Mouse (Mus musculus) spleen, adult 2 months (tissue): ENCODE results near the gene Cd164l2.

Source experiments
- CTCF ChIP-seq: fragments of 200-500 bp; IDR thresholded peaks from 2 replicates; pipeline ENCODE4 v1.5.1; 2011; ENCODE audit warnings: mild to moderate bottlenecking, inconsistent platforms; ENCODE audit not compliant: insufficient read depth, insufficient read length, insufficient replicate concordance; ENCODE audit errors: extremely low read depth
- POLR2A ChIP-seq: fragments of 200-500 bp; IDR thresholded peaks from 2 replicates; pipeline ENCODE4 v1.6.1; 2011; ENCODE audit warnings: low read depth, low read length, inconsistent platforms

DNA sequence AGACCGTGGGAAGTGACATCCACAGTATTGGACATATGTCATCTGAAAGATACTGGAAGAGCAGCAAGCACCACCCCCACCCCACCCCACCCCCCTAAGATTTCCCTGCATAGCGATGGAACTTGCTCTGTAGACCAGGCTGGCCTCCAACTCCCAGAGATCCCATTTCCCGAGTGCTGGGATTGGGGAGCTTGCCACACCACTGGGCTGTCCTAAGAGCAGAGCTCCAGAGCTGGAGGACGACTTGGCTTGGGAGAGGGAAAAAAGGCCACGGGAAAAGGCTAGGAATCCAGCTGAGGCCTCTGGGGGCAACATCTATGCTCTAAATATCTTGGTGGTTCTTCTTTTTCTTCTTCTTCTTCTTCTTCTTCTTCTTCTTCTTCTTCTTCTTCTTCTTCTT, 22.8 kb downstream of the Cd164l2 start:
- TF ChIP-seq CTCF, result no peak
- no peak for TF ChIP-seq POLR2A
